Mouse (Mus musculus) embryo, embryonic 11 days (tissue): ENCODE measurements around the gene Hint2.
A peak's percentile ranks its signal among the peaks of the same experiment; 100 is the strongest.

ENCODE experiments used
- DNase-seq: peaks from one replicate; pipeline ENCODE4 v3.0.0-alpha.2; 2015

Gene Hint2

DNA sequence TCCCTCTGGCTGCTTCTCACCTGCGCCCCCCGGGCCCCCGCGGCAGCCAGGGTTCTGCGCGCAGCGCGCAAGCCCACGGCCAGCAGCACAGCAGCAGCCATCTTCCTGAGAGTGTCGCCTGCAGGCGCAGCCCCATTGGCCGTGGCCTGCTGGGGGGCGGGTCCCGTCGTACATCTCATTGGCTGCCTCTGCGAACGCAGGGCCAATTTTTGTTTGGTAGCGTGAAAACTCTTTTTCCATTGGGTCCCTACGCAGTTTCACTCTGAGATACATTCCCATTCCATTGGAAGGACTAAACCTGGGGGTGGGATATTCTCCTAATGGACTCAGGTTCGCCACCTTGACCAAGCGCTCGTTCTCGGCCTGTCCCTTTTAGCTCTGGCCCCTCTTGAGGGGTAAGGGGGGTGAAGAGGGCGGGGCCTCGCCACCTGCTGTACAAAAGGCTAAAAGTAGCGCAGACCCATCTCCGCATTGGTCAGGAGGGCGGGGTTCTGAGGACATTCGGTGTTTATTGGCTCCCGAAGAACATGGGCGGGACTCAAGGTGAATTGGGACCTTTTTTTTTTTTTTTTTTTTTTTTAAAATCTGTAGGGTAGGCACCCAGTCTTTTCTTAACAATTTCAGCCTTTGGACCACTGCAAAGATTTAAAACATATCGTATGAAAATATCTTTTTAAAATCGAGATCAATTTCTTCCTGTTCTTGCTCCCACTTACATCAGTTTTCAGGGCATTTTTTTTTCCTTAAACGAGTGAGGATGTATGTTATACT is at the start of gene Hint2:
TSS of gene Hint2 (minus strand) at position 128 of the 771 bp plus-strand sequence.
- DNase-seq: peak; percentile 96

DNA sequence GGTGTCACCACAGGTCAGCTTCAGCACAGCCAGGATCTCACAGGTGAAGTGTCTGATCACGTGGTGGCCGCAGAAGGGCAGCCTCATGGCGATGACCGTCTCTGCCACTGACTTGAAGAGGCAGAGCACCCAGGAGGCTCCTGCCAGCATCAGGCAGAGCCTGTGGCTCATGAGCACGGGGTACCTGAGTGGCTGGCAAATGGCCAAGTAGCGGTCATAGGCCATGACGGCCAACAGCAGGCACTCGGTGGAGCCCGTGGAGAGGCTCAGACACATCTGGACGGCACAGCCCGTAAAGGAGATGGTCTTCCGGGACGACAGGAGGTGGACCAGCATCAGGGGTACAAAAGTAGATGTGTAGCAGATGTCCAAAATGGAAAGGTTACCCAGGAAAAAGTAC is 49.7 kb upstream of the Hint2 start:
- DNase-seq: no peak

GRCm38 (mm10) chr4:43703851-43704250 is 47.6 kb upstream of the Hint2 start:
- DNase-seq: no peak

DNA sequence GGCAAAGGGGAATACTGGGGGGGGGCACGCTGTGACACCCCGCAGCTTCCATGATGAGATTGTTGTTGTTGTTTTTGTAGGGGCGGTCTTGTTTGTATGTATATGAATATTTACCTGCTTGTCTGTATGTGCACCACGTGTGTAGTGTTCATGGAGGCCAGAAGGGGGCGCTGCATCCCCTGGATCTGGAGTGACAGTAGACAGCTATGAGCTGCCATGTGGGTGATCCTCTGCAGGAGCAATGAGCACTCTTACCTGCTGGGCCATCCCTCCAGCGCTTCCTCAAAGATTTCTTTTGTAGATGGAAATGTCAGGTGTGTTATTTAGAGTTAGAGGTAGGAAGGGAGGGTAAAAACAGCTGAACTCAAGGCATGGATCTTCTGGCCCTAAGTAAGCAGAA is 47.2 kb upstream of the Hint2 start:
- no peak for DNase-seq

- no peak for DNase-seq
These were observed 44.4 kb upstream of the Hint2 start, which contains the start of gene Olfr70 for GRCm38 (mm10) chr4:43700707-43701106. Olfr70 (minus strand) TSS chr4:43700807.

DNA sequence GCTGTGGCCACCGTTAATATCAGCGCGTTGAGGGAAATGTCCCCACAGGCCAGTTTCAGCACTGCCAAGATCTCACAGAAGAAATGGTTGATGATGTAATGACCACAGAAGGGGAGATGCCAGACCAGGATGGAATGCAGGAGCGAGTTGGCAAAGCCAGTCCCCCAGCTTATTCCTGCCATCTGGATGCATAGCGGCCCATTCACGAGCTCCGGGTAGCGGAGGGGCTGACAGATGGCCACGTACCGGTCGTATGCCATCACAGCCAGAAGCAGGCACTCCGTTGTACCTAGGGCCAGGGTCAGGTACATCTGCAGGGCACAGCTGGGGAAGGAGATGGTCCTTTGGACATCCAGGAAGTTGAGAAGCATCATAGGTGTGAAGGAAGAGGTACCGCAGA is 40.3 kb upstream of the Hint2 start:
- no peak for DNase-seq

DNA sequence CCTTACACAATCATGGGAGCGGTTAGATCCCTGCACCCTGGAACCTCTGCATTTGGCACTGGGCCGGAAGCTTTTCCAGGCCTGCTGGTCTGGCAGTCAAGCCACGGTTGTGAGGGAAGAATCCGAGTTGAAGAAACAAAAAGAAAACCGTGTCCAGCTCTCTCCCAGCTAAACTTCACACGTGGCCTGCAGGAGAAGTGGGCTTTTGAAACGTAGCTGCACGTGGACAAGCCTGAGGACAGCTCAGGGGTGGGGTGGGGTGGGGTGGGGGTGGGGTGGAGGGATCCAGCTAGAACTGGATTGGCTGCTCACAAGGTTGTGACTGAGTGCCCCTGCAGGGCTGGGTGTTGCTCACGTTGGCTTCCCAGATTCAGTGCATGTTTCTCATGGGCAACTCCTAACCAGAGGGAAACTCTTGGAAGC is 39.0 kb upstream of the Hint2 start:
- no peak for DNase-seq

- DNase-seq: no peak
These were observed 38.4 kb upstream of the Hint2 start for GRCm38 (mm10) chr4:43694439-43695248.

DNA sequence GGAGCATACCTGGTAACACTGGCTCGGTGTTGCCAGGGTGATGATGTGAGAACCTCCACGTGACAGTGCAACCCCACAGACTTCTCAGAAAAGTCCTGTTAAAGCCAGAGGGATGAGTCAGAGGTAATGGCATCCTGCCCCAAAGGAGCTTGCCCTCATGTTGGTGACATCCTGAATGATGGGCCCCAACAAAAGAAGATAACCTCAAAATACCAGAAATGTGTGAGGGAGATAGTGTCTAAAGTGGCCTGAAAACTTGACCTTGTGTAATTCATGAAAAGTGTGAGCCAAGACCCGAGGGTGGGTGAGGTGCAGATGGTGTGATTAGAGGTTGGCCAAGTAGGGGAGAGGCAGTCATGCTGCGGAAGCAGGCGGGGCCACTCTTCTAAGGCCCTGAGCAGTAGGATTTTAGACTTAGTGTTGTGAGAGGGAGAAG is 37.6 kb upstream of the Hint2 start:
- no peak for DNase-seq

- no peak for DNase-seq
These were observed 34.8 kb upstream of the Hint2 start for GRCm38 (mm10) chr4:43691026-43691425.

DNA sequence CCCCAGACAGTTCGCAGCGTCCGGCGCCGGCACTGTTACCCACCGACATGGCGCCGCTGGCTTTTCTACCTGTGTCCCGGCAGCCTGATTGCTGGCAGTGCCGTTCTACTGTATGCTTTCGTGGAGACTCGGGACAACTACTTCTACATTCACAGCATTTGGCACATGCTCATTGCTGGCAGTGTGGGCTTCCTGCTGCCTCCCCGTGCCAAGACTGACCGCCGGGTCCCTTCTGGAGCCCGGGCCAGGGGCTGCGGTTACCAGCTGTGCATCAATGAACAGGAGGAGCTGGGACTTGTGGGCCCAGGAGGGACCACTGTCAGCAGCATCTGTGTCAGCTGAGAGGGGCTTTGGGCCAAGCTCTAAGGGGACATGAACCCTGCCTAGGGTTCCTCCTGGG is 33.8 kb upstream of the Hint2 start:
- DNase-seq: no peak

- DNase-seq: no peak
These were observed 23.3 kb upstream of the Hint2 start for GRCm38 (mm10) chr4:43679416-43680043.

- no peak for DNase-seq
These were observed 22.3 kb upstream of the Hint2 start for GRCm38 (mm10) chr4:43678541-43678940.

DNA sequence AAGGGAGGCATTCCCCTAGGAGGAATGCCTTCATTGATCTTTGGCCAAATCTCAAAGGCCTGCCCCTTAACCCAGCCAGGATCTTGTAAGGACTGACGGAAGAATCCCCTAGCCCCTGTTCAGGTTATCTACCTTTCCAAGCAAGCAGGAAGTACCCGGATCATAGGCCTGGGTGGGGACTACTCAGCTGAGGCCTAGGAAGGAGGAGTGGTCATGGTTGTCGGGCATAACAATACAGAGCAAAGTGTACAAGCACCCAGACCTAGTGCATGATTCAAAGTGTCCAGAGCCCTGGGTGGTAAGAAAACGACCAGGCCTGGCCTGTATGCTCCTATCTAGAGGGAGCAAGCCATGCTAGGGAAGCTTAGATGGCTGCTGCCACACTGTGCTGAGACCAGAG is 19.3 kb upstream of the Hint2 start:
- DNase-seq: no peak

- no peak for DNase-seq
These were observed 18.7 kb upstream of the Hint2 start for GRCm38 (mm10) chr4:43674974-43675373.

GRCm38 (mm10) chr4:43673703-43674102 is 17.4 kb upstream of the Hint2 start:
- DNase-seq: no peak

DNA sequence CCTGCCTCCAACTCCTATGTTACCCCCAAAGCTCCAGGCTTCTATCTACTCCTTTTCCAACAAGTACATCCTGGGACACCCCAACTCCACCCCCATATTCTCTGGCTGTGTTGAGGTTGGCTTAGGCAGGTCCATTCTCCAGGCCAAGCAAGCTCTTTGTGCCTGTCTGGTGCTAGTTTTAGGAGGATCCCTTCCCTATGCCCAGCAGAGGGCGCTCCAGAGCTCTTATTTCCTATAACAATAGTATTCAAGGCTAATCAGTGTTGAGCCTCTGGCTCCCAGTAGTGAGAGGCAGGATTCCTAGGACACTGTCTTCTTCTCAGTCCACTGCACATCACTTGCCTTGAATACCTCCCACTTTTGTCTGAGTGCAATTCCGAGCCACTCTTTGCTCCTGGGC is 15.8 kb upstream of the Hint2 start:
- peak; percentile 95 for DNase-seq

GRCm38 (mm10) chr4:43669428-43669794 is 13.1 kb upstream of the Hint2 start:
- peak; percentile 75 for DNase-seq

GRCm38 (mm10) chr4:43668782-43669427 is 12.6 kb upstream of the Hint2 start, which contains the start of the genes Tmem8b and Fam221b:
Tmem8b (plus strand) TSS chr4:43668971.
Fam221b (minus strand) TSS chr4:43669145.
- peak; percentile 95 for DNase-seq

DNA sequence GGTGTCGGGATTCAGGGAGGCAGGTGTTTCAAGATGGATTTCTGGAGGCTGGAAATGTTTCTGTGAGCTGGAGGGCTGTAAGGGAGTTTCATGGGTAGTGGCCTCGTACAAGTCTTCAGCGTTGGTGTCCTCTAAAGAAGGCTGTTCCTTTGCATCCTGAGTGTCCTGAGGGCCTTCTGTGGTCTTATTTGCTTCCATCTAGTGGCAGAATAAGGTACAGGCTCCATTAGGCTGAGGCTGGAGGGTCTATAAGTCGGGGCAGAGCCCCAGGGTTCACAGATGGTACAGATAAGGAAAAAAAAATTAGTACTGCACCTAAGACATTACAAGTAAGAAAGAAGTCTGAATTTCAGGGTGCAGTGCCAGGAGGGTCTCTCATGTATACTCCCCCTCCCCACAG is 10.1 kb upstream of the Hint2 start:
- DNase-seq: peak; percentile 55

- DNase-seq: no peak
These were observed 880 bp upstream of the Hint2 start for GRCm38 (mm10) chr4:43657146-43657545.

DNA sequence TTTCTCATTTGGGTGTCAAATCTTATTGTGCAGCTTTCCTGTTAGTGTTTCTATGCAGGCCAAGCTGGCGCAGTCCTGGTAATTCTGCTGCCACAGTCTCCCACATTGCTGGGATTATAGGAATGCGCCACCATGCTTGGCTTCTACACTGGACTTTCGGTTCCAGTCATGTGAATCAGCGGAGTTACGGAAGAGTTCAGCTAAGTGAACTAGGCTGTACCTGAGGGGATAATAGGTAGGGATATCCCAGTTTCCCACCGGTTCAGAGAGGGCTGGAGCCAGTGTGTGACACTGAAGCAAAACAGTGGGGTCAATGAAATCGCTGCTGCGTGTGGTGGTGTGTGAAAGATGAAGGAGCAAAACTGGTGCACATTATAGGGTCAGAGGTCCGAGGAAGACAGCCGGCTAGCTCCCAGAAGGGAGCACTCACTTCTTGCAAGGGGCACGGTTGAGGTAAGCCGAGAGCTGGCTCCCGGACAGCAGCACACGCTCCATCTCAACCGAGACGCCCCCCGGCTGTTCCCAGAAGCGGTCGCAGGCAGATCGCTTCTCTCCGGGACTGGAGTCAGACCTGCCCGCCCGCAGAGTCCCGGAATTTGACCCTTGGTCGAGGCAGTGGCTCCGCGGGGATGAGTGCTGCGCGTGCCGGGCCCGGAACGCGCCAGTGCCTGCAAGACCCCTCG is 469 bp downstream of the Hint2 start:
- DNase-seq: no peak
